Mouse (Mus musculus) forebrain, embryonic 10.5 days (tissue): ENCODE results near the gene Sel1l. TPM values are rescaled to one million over a fixed set of nuclear protein-coding genes. Genes with fewer than 3 reads are reported as not detected.
A peak's percentile ranks its signal among the peaks of the same experiment; 100 is the strongest.

ENCODE experiments used
- DNase-seq: peaks from one replicate; pipeline ENCODE4 v3.0.0-alpha.2; 2017; ENCODE audit warnings: low spot score; ENCODE audit errors: extremely low spot score
- H3K27ac ChIP-seq: fragments of 300-500 bp; sonication (generic); 2 replicates; pipeline ENCODE4 v1.5.1; 2016; ENCODE audit warnings: mild to moderate bottlenecking
- H3K27me3 ChIP-seq: fragments of 300-500 bp; sonication (generic); 2 replicates; pipeline ENCODE4 v1.6.1; 2016; ENCODE audit warnings: mild to moderate bottlenecking; ENCODE audit not compliant: poor library complexity, severe bottlenecking
- H3K36me3 ChIP-seq: fragments of 300-500 bp; sonication (generic); replicated peaks from 2 replicates; pipeline ENCODE4 v1.6.1; 2016; ENCODE audit warnings: mild to moderate bottlenecking, moderate library complexity
- H3K4me1 ChIP-seq: fragments of 300-500 bp; sonication (generic); 2 replicates; pipeline ENCODE4 v1.6.1; 2016
- H3K4me3 ChIP-seq: fragments of 300-500 bp; sonication (generic); 2 replicates; pipeline ENCODE4 v1.5.1; 2016; ENCODE audit warnings: mild to moderate bottlenecking, moderate library complexity
- H3K9me3 ChIP-seq: fragments of 300-500 bp; sonication (generic); 2 replicates; pipeline ENCODE4 v1.6.1; 2016; ENCODE audit warnings: mild to moderate bottlenecking, moderate library complexity
- WGBS: fragments of 180-500 bp; shearing (Covaris S2); methylation state at CpG from one replicate; pipeline ENCODE4 v1.1.7; 2016; 5-methylcytosine and 5-hydroxymethylcytosine counted together
- polyA plus RNA-seq: library from polyadenylated mRNA; unstranded; fragments of >200 nt; fragmentation: Nextera tagmentation; extraction: Ambion mirVana; gene quantifications from 2 replicates; pipeline ENCODE4 v1.2.1, GENCODE M21; 2016

Gene Sel1l
- 60.7 and 61.5 TPM in 2 replicates for polyA plus RNA-seq

DNA sequence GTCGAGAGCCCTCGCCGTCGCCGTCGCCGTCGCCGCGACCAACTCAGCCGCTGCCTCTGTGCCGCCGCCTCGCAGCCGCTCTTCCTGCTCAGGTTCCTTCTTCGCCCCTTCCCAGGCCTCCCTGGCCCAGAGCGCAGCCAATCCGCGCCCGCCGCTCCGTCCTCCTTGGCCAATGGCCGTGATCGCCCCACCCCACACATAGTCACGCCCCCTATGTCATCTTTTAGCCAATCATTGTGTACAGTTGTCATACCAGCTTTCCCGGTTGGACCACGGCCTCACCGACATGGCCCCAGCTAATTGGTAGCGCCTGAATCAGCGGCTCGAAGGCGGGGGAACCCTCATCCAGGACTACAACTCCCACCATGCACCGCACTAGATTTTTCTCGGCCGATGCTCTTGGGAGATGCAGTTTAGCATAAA is at the start of gene Sel1l:
Gene Sel1l, minus strand, starts transcription at position 113 of the 423 bp plus-strand sequence.
- peak; percentile 96 for DNase-seq
- H3K27ac ChIP-seq, result peak within 1 kb of the TSS; percentile 88
- under 1% methylated on average over 35 of the region's 35 CpGs for WGBS
- no peaks in the 10 kb centered on the region for H3K9me3 ChIP-seq
- H3K4me1 ChIP-seq, result peaks cover 31% of the 10 kb centered on the region
- 0 out of 2 replicates have a peak, but pooled peaks cover 6% of the 10 kb centered on the region for H3K36me3 ChIP-seq
- H3K27me3 ChIP-seq, result no peaks in the 10 kb centered on the region
- H3K4me3 ChIP-seq, result peak within 1 kb of the TSS; percentile 85

DNA sequence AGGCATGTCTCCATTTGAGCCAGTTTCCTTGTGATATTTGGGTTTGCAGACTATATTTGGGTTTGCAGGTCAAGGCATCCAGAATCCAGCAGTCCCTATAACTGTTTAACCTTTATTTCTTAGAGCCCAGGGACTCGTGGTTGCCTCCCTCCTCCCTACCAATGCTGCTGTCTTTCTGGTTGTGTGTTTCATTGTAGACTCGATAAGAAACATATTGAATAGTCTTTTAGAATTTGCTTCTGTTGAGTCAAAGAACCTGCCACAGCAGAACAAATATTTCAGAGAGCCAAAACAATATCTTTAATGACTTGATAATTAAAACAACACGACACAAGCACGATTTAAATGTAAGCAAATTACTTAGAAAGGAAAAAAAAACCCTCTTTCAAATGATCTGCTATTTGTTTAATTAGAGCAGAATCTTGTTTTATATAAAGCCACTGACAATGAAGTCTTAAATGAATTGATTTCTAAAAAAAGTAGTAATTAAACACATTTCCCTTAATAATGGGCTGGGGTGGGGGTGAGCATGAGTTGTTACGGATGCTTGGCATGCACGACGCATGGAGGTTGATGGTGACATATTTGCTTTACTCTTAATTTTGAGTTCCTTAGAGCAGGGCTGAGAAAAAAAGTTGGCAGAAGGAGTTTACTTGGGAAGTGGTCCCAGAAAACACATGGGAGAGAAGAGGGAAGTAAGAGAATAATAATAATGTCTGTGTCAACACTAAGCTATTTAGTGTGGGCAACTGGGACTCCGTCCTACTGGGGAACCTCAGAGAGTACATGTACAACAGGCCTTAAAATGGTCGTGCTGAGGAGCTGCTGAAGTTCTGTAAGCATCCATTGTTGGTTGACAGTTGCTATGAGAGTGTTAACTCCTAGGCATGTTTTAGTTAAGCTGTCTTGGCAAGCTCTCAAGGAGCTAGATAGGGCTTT is 43.9 kb upstream of the Sel1l start:
- Histone ChIP-seq H3K36me3 (no peaks in the 10 kb centered on the region), H3K4me3 (no peak overlapping the region), H3K27me3 (no peaks in the 10 kb centered on the region), H3K4me1 (no peaks in the 10 kb centered on the region), H3K9me3 (no peaks in the 10 kb centered on the region), H3K27ac (no peak overlapping the region)
- DNase-seq, result no peak
- WGBS, result 83% methylated on average over 9 of the region's 9 CpGs

DNA sequence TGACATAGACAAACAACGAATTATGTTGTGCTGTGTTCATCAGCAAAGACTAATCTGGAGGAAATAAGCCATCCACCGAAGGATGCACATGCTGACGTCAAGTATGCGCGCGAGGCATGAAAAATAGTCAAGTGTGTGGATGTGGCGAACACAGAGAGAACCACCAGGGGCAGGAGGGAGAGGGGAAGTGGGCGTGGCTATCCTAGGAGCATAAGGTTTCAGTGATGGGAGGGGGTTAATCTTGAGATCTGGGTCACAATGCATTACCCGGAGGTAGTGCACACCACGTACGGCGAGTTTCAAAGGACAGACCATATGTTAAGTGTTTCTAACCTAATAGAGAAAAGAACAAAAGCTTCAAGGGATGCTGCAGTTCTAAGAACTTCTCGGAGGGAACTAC is 31.5 kb upstream of the Sel1l start:
- WGBS, result 83% methylated on average over 13 of the region's 13 CpGs
- H3K27me3 ChIP-seq, result no peaks in the 10 kb centered on the region
- H3K4me3 ChIP-seq, result no peak overlapping the region
- H3K4me1 ChIP-seq, result peaks cover 16% of the 10 kb centered on the region
- no peak for DNase-seq
- H3K36me3 ChIP-seq, result no peaks in the 10 kb centered on the region
- no peak overlapping the region for H3K27ac ChIP-seq
- H3K9me3 ChIP-seq, result no peaks in the 10 kb centered on the region

DNA sequence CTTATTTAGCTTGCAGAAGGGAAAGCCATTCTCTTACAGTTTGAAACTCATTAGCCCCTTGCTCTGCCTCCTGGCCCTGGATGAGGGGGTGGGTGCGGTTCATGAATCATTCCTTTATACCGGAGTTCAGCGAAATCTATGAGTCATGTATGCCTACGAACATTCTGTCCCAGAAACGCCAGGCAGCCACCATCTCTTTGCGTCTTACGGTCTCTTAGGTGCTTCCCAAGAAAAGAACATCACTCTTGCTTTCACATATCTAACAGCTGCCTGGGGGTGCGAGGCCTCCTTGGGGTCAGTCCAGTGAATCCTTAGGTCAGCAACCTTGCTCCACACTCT is 29.9 kb upstream of the Sel1l start:
- peaks cover 18% of the 10 kb centered on the region for H3K4me1 ChIP-seq
- DNase-seq, result no peak
- H3K27ac ChIP-seq, result no peak overlapping the region
- no peaks in the 10 kb centered on the region for H3K9me3 ChIP-seq
- H3K4me3 ChIP-seq, result no peak overlapping the region
- no peaks in the 10 kb centered on the region for H3K36me3 ChIP-seq
- WGBS, result 82% methylated on average over 8 of the region's 8 CpGs
- H3K27me3 ChIP-seq, result no peaks in the 10 kb centered on the region

DNA sequence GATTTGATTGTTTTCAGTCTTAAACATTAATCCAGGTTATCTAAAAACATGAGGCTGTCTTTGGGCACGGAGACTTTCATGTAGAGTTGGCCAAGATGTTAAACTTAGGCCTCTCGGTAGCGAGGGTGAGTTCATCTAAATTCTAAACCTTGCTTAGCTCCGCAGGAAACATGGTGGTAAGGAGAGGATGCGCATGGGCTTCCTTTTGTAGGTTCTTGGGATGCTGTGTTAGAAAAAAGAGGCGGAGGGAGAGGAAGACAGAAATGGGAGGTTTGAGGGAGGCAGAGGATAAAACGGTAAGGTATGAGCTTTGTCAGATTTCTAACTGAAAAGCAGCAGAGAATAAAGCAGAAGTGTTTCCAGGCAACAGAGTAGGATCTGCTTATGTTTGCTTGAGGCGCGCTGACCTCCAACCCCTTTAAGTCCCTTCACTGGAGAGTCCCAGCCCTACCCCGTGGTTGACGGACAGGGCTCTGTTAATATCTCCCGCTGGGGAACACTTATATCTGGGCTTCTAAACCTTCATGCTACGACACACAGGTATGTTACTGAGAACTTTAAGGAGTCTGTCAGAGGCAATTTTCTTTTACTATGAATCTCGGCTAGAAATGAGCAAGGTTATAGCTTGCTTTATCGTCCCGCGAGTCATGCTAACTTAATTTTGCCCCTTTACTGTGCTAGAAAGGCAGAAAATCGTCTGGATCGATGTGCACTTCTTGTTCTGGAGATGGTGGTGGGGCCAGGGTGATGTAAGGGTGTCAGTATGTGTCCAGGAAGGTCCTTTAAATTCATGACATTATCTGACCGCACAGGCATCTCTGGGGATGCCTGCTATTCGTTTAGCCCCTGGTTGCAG is 29.3 kb upstream of the Sel1l start:
- H3K4me1 ChIP-seq, result peaks cover 18% of the 10 kb centered on the region
- H3K27me3 ChIP-seq, result no peaks in the 10 kb centered on the region
- no peak overlapping the region for H3K4me3 ChIP-seq
- no peaks in the 10 kb centered on the region for H3K36me3 ChIP-seq
- no peaks in the 10 kb centered on the region for H3K9me3 ChIP-seq
- no peak overlapping the region for H3K27ac ChIP-seq
- no peak for DNase-seq
- WGBS, result 76% methylated on average over 21 of the region's 21 CpGs

GRCm38 (mm10) chr12:91877646-91878045 is 28.7 kb upstream of the Sel1l start:
- no peaks in the 10 kb centered on the region for H3K36me3 ChIP-seq
- 50% methylated on average over 5 of the region's 5 CpGs for WGBS

DNA sequence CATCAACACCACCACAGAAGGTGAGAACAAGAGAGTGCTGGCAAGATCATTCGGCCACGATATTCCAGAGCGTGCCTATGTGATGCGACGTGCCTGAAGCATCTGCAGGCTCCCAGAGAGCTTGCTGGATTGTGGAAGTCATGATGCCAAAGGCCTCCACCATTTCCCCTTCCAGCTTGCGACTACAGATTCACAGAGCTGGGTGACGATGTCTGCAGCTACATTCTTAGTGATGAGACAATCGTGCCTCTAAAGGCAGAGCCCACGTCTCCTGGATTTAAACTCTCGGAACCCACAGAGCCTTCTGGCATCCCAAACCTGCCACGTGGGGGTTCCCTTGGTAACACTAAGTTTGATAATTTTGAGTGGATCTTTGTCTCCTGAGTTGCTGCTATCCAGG is 21.7 kb upstream of the Sel1l start:
- H3K4me3 ChIP-seq, result no peak overlapping the region
- no peaks in the 10 kb centered on the region for H3K36me3 ChIP-seq
- H3K27me3 ChIP-seq, result no peaks in the 10 kb centered on the region
- 0 out of 2 replicates have a peak, but pooled peaks cover 4% of the 10 kb centered on the region for H3K4me1 ChIP-seq
- WGBS, result 90% methylated on average over 11 of the region's 11 CpGs
- DNase-seq, result no peak
- no peaks in the 10 kb centered on the region for H3K9me3 ChIP-seq
- no peak overlapping the region for H3K27ac ChIP-seq

More at GRCm38 (mm10) chr12:91877646-91878045, 28.7 kb upstream of the Sel1l start:
- Histone ChIP-seq H3K4me3 (no peak overlapping the region), H3K4me1 (peaks cover 18% of the 10 kb centered on the region), H3K9me3 (no peaks in the 10 kb centered on the region), H3K27ac (no peak overlapping the region), H3K27me3 (no peaks in the 10 kb centered on the region)
- DNase-seq, result peak; percentile 36

DNA sequence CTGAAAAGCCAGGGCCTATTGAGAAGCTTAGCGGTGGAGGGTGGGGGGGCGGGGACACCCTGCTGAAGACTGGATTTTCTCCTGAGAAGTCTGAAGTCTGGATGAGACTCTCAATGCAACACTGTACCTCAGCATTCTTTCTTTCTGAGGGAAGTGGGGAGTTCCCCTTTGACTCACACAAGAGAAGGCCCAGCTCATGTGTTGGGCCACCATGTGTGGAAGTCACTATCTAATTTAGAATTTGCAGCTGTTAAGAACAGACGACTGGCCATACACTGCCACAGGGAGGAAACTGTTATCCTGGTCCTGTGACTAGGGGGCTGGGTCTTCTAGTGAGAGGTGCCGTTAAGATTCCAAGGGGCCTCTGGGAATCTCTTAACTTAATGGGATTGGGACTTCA is 20.4 kb upstream of the Sel1l start:
- no peak for DNase-seq
- H3K36me3 ChIP-seq, result no peaks in the 10 kb centered on the region
- H3K4me1 ChIP-seq, result no peaks in the 10 kb centered on the region
- no peaks in the 10 kb centered on the region for H3K9me3 ChIP-seq
- no peak overlapping the region for H3K27ac ChIP-seq
- WGBS, result 68% methylated on average over 4 of the region's 4 CpGs
- no peaks in the 10 kb centered on the region for H3K27me3 ChIP-seq
- H3K4me3 ChIP-seq, result no peak overlapping the region

DNA sequence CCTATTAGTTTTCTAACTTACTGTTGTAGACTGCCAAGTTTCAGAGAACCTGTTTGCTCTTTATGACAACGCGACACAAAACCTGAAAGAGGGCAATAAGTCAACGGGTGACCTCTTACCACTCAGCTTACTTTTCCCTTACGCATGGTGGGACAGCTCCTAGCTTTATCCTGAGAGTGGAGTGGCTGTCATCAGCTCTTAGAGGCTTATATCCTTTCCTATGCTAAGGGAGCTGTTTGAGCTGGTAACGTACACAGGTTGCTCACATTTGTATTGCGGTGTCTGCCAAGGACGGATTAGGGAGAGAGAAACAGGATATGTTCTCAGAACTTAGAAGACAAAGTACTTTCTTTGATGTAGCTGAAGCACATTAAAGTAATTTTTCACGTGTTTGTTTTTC is 5.4 kb upstream of the Sel1l start:
- no peak overlapping the region for H3K27ac ChIP-seq
- no peaks in the 10 kb centered on the region for H3K9me3 ChIP-seq
- no peak overlapping the region for H3K4me3 ChIP-seq
- H3K4me1 ChIP-seq, result peaks cover 4% of the 10 kb centered on the region; the same call in 1 of the 2 replicates
- DNase-seq, result no peak
- H3K27me3 ChIP-seq, result no peaks in the 10 kb centered on the region
- H3K36me3 ChIP-seq, result no peaks in the 10 kb centered on the region
- WGBS, result 79% methylated on average over 8 of the region's 8 CpGs

DNA sequence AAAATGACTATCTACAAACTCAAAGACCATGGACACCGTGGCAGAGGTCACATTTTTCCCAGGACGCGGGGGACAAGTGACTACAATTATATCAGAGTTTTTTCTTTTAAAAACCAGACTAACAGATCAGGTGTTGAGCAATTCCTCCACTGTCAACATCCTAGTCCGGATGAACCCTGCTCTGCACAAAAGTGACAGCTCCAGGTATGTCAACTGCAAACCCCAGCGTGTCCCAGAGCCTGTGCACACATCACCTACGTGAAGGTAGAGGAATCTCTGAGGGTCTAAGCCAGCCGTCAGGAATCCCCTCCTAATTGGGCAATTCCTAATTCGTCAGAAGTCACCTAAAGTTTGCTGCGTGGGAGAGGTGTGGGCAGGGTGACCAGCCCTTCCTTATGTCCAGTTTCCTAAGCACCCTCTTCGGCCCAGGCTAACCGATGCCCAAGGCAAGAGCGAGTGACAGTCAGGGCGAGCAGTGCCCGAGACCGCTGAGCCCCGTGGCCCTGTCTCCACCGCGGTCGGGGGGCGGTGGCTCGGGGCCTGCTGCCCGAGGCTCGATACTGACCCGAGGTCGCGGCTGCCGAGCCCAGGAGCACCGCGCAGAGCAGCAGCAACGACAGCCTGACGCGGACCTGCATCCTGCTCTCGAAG is 438 bp downstream of the Sel1l start:
- H3K4me1 ChIP-seq, result peaks cover 31% of the 10 kb centered on the region
- 0 out of 2 replicates have a peak, but pooled peaks cover 11% of the 10 kb centered on the region for H3K36me3 ChIP-seq
- WGBS, result 4% methylated on average over 33 of the region's 33 CpGs
- H3K27me3 ChIP-seq, result no peaks in the 10 kb centered on the region
- peak overlapping the region; percentile 85 for H3K4me3 ChIP-seq
- no peaks in the 10 kb centered on the region for H3K9me3 ChIP-seq
- peak overlapping the region; percentile 88 for H3K27ac ChIP-seq
- no peak for DNase-seq

DNA sequence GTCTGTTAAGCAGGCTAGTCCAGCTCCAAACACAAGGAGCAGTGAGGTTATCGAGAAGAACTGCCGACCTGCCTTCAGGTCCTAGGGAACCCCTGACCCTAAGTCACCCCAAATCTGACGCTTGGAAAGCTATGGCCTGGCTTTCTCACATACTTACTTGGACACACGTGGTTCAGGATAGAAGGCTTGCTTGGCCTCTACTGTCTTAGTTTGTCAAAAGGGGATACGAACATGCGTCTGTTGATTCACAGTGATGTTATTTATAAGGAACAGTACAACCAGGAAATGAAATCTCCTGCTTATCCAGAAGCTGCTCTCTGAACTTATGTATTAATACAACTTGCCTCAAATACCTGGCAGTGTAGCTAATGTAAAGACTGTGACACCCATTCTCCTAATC is 2.9 kb downstream of the Sel1l start:
- Histone ChIP-seq H3K4me3 (no peak overlapping the region), H3K4me1 (peaks cover 31% of the 10 kb centered on the region), H3K36me3 (peaks cover 24% of the 10 kb centered on the region), H3K27me3 (no peaks in the 10 kb centered on the region), H3K27ac (no peak overlapping the region), H3K9me3 (no peaks in the 10 kb centered on the region)
- 94% methylated on average over 6 of the region's 6 CpGs for WGBS
- no peak for DNase-seq

GRCm38 (mm10) chr12:91845393-91845792 is 3.6 kb downstream of the Sel1l start:
- Histone ChIP-seq H3K4me3 (no peak overlapping the region), H3K36me3 (peaks cover 31% of the 10 kb centered on the region), H3K9me3 (no peaks in the 10 kb centered on the region), H3K4me1 (peaks cover 31% of the 10 kb centered on the region), H3K27me3 (no peaks in the 10 kb centered on the region), H3K27ac (no peak overlapping the region)
- DNase-seq, result no peak
- 85% methylated on average over 9 of the region's 9 CpGs for WGBS
